Mouse (Mus musculus) testis, adult 2 months (tissue): ENCODE results near the gene Tmem110.

Source experiments
- CTCF ChIP-seq: fragments of 200-500 bp; IDR thresholded peaks from 2 replicates; pipeline ENCODE4 v1.5.1; 2012; ENCODE audit warnings: low read depth, mild to moderate bottlenecking, inconsistent platforms, low read length, moderate library complexity; ENCODE audit not compliant: control insufficient read depth, insufficient read depth, insufficient replicate concordance
- POLR2A ChIP-seq: fragments of 200-500 bp; IDR thresholded peaks from 2 replicates; pipeline ENCODE4 v1.6.1; 2012; ENCODE audit warnings: low read depth, mild to moderate bottlenecking, inconsistent platforms, low read length, moderate library complexity; ENCODE audit not compliant: control insufficient read depth

DNA sequence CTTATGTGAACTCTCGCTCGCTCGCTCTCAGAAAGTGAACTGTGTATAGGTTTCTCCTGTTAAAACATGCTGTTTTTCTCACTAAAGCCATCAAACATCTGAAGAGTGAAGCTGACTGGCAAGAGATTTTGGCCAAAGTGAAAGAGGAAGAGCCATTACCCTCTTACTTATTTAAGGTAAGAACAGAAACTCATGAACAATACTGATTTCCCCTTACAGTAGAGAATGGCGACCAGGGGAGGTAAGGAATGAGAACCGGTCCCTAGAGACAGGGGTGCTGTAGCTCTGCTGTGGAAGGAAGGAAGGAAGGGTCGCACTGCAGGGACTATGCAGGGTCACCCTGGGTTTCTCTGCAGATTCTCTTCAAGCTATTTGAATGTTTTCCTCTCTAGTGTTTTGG, 40.8 kb upstream of the Tmem110 start:
- TF ChIP-seq CTCF: no peak
- no peak for TF ChIP-seq POLR2A
